Mouse (Mus musculus) hindbrain, embryonic 12.5 days (tissue): ENCODE measurements at regions not wholly inside any gene's neighbourhood (a gene's known extent, or its start where the extent isn't known, plus 50 kb on each side); places are given as distances from the start of the nearest gene placed in this dataset.

ENCODE experiments used
- ATAC-seq: fragments of 200-750 bp; cut with Nextera tagmentation; 2 replicates; pipeline ENCODE4 v1.8.0; 2017; ENCODE audit warnings: moderate TSS enrichment; ENCODE audit not compliant: low FRiP score
- H3K27ac ChIP-seq: fragments of 300-500 bp; sonication (generic); 2 replicates; pipeline ENCODE4 v1.5.1; 2016; ENCODE audit warnings: mild to moderate bottlenecking
- H3K27me3 ChIP-seq: fragments of 300-500 bp; sonication (generic); 2 replicates; pipeline ENCODE4 v1.6.1; 2016; ENCODE audit warnings: mild to moderate bottlenecking
- H3K36me3 ChIP-seq: fragments of 300-500 bp; sonication (generic); 2 replicates; pipeline ENCODE4 v1.6.1; 2016; ENCODE audit warnings: mild to moderate bottlenecking
- H3K4me1 ChIP-seq: fragments of 300-500 bp; sonication (generic); 2 replicates; pipeline ENCODE4 v1.6.1; 2016
- H3K4me2 ChIP-seq: fragments of 300-500 bp; sonication (generic); replicated peaks from 2 replicates; pipeline ENCODE4 v1.6.1; 2016; ENCODE audit warnings: mild to moderate bottlenecking
- H3K4me3 ChIP-seq: fragments of 300-500 bp; sonication (generic); 2 replicates; pipeline ENCODE4 v1.5.1; 2016; ENCODE audit warnings: mild to moderate bottlenecking
- H3K9ac ChIP-seq: fragments of 300-500 bp; sonication (generic); 2 replicates; pipeline ENCODE4 v1.6.1; 2016; ENCODE audit warnings: mild to moderate bottlenecking, moderate library complexity
- H3K9me3 ChIP-seq: fragments of 300-500 bp; sonication (generic); replicated peaks from 2 replicates; pipeline ENCODE4 v1.6.1; 2016; ENCODE audit warnings: mild to moderate bottlenecking
- WGBS: fragments of 180-500 bp; shearing (Covaris S2); methylation state at CpG from one replicate; pipeline ENCODE4 v1.1.7; 2016; 5-methylcytosine and 5-hydroxymethylcytosine counted together

DNA sequence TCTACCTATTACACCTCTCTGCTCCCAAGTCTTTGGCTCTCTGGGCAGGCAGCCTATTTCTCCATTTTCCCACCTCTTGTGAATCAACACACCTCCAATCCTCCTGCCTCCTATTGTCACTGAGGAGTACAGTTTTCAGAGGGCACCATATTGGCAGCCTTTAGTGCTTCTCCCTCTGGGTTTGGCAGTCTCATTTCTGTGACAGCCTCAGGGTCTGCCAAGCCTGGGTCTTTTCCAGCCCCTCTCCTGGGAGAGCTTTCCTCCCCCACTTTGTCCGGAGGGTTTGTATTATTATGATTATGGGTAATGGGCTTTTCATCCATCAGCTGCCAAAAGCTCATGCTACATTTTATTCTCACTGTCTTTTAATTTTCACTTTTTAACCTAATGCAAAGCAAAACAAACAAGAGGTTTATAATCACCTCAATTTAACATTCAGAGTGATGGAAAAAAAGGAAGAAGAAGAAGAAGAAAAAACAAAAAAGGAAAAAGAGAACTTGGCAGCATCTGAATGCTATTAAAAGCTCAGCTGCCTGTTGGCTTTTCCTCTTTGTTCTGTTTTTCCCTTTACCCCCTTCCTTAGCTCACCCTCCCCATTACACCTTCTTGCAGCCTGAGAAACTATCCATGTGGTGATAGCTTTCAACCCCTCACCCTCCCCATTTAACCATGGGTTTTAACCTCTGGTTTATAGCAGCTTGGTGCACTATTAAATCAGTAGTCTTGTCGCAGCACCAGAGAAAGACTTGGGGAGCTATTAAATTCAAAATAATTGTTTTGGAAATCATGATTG is 790.5 kb upstream of the Cdh8 start:
- Histone ChIP-seq H3K27ac (no peak overlapping the region), H3K9ac (no peak overlapping the region), H3K36me3 (no peaks in the 10 kb centered on the region), H3K4me1 (no peaks in the 10 kb centered on the region), H3K9me3 (no peaks in the 10 kb centered on the region), H3K4me3 (no peak overlapping the region), H3K4me2 (no peak overlapping the region), H3K27me3 (no peaks in the 10 kb centered on the region)
- WGBS, result 56% methylated on average over 2 of the region's 2 CpGs
- peak; percentile 87 for ATAC-seq

DNA sequence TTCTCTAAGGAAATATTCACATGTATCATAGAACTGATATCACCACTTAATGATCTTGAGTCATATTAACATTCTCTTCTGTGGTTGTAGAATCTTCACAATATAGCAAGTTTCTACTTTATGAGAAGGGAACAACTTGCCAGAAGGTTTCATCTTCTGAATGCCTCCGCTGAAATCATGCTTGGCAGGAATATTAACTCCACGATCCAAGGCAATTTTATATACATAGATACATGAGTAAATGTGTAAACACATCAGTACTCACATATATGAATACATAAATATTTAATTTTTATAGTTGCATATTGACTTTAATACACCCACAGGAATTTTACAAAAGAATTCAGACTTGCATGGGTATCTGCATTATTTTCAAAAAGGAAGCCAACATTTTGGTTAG is 777.0 kb upstream of the Cdh8 start:
- no peaks in the 10 kb centered on the region for H3K27me3 ChIP-seq
- H3K4me3 ChIP-seq, result no peak overlapping the region
- ATAC-seq, result no peak
- no peak overlapping the region for H3K4me2 ChIP-seq
- no peaks in the 10 kb centered on the region for H3K4me1 ChIP-seq
- no peaks in the 10 kb centered on the region for H3K9me3 ChIP-seq
- no peaks in the 10 kb centered on the region for H3K36me3 ChIP-seq
- H3K27ac ChIP-seq, result no peak overlapping the region
- 89% methylated on average over 2 of the region's 2 CpGs for WGBS
- no peak overlapping the region for H3K9ac ChIP-seq

DNA sequence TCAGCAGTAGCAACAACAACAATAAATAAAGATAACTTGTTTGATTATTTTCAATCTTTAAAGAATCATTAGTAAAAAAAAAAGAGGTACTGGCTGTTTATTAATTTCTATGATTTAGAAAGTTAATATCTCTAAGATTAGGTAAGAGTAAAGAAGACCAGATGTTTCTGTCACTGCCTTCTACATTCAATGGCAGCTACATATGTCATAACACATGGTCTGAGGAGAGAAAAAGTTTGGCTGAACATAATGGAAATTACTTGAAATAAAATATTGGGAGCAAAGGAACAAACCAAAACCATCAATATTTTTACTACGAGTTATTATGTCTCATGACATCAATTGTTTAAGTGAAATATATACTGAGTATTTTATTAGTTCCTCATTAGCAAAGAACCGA is 774.4 kb upstream of the Cdh8 start:
- 96% methylated on average over 2 of the region's 2 CpGs for WGBS
- no peaks in the 10 kb centered on the region for H3K9me3 ChIP-seq
- no peaks in the 10 kb centered on the region for H3K36me3 ChIP-seq
- no peak overlapping the region for H3K4me2 ChIP-seq
- ATAC-seq, result no peak
- H3K4me1 ChIP-seq, result no peaks in the 10 kb centered on the region
- H3K4me3 ChIP-seq, result no peak overlapping the region
- H3K27me3 ChIP-seq, result no peaks in the 10 kb centered on the region
- no peak overlapping the region for H3K9ac ChIP-seq
- H3K27ac ChIP-seq, result no peak overlapping the region

DNA sequence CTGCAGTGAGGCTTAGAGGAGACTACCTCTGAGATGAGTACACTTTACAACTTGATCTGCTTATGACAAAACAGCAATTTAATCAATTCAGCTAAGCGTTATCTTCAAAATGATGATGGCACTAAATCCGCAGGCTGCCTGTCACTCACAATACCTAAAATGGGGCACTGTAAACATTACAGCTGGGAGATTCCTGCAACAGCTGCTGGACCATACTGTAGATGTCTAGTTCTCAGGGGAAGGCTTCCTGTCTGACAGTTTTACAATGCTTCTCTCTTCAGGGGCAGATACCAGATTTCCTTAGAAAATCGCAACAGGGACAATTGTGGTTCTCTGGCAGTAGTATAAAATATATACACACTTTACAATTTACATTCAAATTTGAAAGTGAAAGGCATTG is 771.7 kb upstream of the Cdh8 start:
- Histone ChIP-seq H3K4me3 (no peak overlapping the region), H3K27me3 (no peaks in the 10 kb centered on the region), H3K4me2 (no peak overlapping the region), H3K9me3 (no peaks in the 10 kb centered on the region), H3K9ac (no peak overlapping the region), H3K36me3 (no peaks in the 10 kb centered on the region), H3K27ac (no peak overlapping the region), H3K4me1 (no peaks in the 10 kb centered on the region)
- no peak for ATAC-seq
- 75% methylated on average over 3 of the region's 3 CpGs for WGBS

DNA sequence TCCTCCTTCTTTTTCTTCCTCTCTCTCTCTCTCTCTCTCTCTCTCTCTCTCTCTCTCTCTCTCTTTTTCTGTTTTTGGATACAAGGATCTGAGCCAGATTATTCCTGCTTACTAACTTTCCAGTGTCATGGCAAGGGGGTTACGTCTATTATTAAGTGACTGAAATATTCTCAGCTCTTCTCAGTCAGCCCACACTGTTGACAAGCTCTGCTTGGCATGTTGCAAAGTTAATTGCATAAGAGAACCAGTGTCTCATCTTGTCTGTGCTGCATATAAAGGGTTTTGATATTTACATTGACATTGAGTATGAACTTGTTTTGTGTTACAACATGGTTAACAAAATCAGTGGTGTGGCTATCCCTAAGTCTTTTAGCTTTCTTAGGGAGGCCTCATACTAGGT is 760.2 kb upstream of the Cdh8 start:
- no peak overlapping the region for H3K4me2 ChIP-seq

DNA sequence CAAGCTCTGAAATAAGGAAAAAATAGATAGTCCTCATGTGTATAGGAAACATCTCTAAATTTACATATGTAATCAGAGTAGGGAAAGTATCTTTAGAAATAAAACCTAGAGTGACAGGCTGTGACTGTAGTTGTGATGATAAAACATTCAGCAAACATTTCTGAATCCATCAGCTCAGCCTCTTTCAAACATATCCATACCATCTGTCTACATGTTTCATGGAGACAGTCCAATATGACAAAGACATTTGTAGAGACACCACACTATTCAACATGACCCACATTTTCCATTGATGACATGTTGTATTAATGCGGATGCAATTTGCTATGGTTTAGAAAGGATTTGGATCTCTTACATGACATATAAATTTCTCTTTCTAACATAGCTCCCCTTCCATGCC is 729.1 kb upstream of the Cdh8 start:
- Histone ChIP-seq H3K9me3 (no peaks in the 10 kb centered on the region), H3K36me3 (no peaks in the 10 kb centered on the region), H3K9ac (no peak overlapping the region), H3K4me3 (no peak overlapping the region), H3K27me3 (no peaks in the 10 kb centered on the region), H3K27ac (no peak overlapping the region), H3K4me1 (no peaks in the 10 kb centered on the region), H3K4me2 (no peak overlapping the region)
- WGBS, result 97% methylated on average over 1 of the region's 1 CpGs
- ATAC-seq, result no peak

More for the DNA sequence above, 760.2 kb upstream of the Cdh8 start:
- Histone ChIP-seq H3K4me1 (no peaks in the 10 kb centered on the region), H3K4me3 (no peak overlapping the region), H3K36me3 (no peaks in the 10 kb centered on the region), H3K27ac (no peak overlapping the region), H3K9ac (no peak overlapping the region), H3K27me3 (no peaks in the 10 kb centered on the region), H3K9me3 (no peaks in the 10 kb centered on the region)
- 89% methylated on average over 1 of the region's 1 CpGs for WGBS
- ATAC-seq, result no peak

DNA sequence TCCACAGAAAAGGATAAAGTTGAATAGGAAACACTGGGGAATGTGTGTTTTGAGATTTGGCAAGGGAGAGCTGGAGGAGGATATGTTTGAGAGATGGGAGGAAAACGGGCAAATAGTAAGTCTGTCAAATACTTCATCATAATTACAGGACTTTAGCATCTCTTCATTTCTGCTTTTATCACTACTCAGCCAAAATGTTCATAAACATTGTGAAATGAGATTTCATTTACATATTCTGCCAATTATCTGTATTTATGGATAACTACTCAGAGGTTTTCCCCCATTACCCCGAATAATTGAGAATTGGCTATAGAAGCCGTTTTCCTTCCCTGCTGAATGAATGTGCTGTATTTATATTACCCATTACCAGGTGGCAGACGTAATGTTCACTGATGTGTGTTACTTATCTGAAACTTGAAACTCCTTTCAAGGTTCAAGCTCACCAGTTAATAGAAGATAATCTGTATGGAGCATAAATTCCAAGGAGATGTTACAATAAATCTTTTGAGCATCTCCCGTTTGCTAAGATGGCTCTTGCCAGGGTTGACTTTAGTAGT is 727.9 kb upstream of the Cdh8 start:
- WGBS, result 84% methylated on average over 5 of the region's 5 CpGs
- ATAC-seq, result no peak
- Histone ChIP-seq H3K9me3 (no peaks in the 10 kb centered on the region), H3K9ac (no peak overlapping the region), H3K4me3 (no peak overlapping the region), H3K27ac (no peak overlapping the region), H3K27me3 (no peaks in the 10 kb centered on the region), H3K4me1 (no peaks in the 10 kb centered on the region), H3K4me2 (no peak overlapping the region), H3K36me3 (no peaks in the 10 kb centered on the region)

DNA sequence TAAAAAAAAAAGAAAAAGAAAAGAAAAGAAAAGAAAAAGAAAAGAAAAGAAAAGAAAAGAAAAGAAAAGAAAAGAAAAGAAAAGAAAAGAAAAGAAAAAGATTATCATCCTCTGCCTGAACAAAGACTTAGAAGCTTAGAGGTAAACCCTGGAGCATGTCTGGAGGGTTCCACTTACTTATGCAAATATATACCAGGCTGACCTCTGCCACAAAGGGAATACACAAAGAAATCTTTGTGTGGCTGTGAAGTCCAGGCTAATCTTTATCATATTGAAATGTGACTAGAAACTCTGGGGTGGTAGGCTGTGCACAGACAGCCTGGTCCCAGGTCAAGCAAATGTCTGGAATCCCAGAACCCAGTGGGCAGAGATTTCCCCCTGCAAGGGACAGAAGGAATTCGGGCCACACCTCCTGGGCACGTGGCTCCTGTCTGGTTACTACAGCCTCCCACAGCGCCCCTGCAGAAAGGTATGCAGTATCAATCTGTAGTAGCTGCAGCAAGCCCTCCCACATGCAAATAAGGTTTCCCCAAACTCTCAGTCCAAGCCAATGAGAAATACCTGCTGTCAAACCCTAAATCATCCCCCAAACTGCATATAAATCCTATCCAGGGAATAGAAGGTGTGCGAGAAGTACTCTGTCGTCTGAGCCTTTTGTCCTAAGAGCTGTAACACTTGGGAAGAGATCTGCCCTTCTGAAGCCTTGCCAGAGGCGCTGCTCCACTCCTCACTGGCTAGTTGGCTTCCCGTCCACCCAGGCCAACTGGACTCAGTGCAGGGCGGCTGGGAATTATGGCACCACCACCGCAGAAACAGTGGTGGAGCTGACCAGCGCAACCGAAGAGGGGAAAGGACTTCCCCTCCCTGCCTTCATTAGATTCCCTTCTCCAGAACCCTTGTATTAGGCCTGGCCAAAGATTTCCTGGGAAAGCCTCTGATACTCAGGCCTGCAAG is 688.4 kb upstream of the Cdh8 start:
- Histone ChIP-seq H3K9me3 (no peaks in the 10 kb centered on the region), H3K27me3 (no peaks in the 10 kb centered on the region), H3K27ac (no peak overlapping the region), H3K4me2 (no peak overlapping the region), H3K4me3 (no peak overlapping the region), H3K36me3 (no peaks in the 10 kb centered on the region), H3K9ac (no peak overlapping the region), H3K4me1 (peaks cover 7% of the 10 kb centered on the region; the same call in 1 of the 2 replicates)
- WGBS, result 44% methylated on average over 11 of the region's 11 CpGs
- peak; percentile 67; the same call in 1 of the 2 replicates for ATAC-seq

DNA sequence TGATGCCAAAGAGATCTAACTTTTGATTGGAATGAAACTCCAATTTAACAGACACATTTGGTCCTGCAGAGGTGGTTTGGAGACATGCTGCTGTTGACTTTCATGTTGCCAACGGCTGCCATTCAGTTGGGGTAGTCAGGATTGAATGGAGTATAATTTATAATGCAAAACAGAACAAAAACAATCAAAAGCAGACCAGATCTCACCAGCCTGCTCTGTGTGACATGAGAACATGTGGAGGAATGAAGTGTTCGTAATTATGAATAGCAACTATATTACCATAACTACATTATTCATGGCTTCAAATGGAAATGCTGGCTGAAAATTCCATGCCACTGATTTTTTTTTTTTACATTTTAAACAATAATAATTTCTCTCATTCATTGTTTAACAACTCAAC is 685.7 kb upstream of the Cdh8 start:
- Histone ChIP-seq H3K4me1 (peaks cover 7% of the 10 kb centered on the region; the same call in 1 of the 2 replicates), H3K36me3 (no peaks in the 10 kb centered on the region), H3K4me2 (no peak overlapping the region), H3K9ac (no peak overlapping the region), H3K9me3 (no peaks in the 10 kb centered on the region), H3K27me3 (no peaks in the 10 kb centered on the region), H3K27ac (no peak overlapping the region), H3K4me3 (no peak overlapping the region)
- no peak for ATAC-seq
- 38% methylated on average over 2 of the region's 2 CpGs for WGBS

DNA sequence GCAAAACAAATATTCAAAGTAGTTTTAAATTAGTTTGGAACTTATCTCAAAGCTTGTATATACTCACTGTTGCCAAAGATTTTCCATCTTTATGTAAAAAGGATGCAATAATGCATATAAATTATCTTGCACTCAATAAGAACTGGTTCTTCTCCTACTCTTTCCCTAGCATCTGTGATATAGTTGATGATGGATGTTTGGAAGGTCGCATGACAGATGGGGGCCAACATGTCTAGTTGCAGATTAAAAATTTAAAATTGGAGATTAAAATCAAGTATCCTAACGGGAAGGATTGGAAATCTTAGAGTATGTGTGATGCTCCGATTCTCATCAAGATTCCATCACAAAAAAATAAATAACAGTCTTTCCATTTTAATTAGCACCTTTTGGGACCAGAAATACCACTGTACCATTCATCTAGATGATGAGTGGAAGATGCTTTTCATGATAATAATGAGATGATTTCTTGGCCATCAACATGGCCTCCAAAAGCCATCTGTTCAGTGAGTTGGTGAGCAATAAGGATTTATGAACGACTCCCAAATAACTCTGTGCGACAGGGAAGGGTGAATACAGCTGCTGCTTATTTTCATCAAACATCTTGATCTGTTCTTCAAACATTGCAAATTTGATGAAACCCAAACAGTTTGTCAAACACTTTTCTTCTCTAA is 655.9 kb upstream of the Cdh8 start:
- Histone ChIP-seq H3K4me2 (no peak overlapping the region), H3K9ac (no peak overlapping the region), H3K4me3 (no peak overlapping the region), H3K27me3 (no peaks in the 10 kb centered on the region), H3K27ac (no peak overlapping the region), H3K9me3 (no peaks in the 10 kb centered on the region), H3K36me3 (no peaks in the 10 kb centered on the region), H3K4me1 (no peaks in the 10 kb centered on the region)
- no peak for ATAC-seq
- 84% methylated on average over 5 of the region's 5 CpGs for WGBS

DNA sequence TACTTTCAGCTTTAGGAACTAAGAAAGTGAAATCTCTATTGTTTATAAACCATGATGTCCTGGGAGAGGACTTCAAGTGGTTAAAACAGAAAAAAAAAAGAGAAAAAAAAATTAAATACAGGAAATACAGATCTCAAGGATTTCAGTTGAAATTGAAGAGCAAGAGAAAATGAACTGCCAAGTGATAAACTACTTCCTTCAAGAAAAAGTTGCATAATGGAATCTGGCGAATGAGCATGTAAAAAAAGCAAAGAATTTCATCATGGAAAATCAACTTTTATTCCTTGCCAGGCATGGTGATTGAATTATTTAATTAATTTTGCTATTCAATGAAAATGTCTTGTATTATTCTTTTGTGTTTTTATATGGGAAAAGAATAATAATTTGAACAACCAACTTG is 653.5 kb upstream of the Cdh8 start:
- Histone ChIP-seq H3K27me3 (no peaks in the 10 kb centered on the region), H3K27ac (no peak overlapping the region), H3K4me1 (no peaks in the 10 kb centered on the region), H3K4me3 (no peak overlapping the region), H3K36me3 (no peaks in the 10 kb centered on the region), H3K9me3 (no peaks in the 10 kb centered on the region), H3K9ac (no peak overlapping the region), H3K4me2 (no peak overlapping the region)
- ATAC-seq, result no peak
- WGBS, result 88% methylated on average over 1 of the region's 1 CpGs

DNA sequence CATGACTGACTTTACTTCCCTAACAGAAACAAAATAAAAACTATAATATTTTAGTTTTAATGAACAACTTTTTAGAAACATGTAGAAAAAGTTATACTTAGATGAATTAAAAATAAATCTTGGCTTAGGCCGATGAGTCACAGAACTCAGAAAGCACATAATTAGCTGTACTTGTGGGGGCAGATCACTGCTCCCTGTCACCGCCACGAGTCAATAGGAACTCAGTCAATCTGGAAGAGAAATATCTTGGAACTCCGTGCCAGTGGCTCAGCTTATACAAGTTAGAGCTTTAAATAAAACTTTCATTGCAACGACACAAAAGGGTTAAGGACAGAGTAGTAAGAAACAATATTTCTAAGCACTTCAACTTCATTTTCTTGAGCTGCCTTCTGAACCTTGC is 622.7 kb upstream of the Cdh8 start:
- Histone ChIP-seq H3K9ac (no peak overlapping the region), H3K9me3 (no peaks in the 10 kb centered on the region), H3K4me3 (no peak overlapping the region), H3K4me2 (no peak overlapping the region), H3K27ac (no peak overlapping the region), H3K4me1 (no peaks in the 10 kb centered on the region), H3K36me3 (no peaks in the 10 kb centered on the region), H3K27me3 (no peaks in the 10 kb centered on the region)
- ATAC-seq, result no peak
- 76% methylated on average over 5 of the region's 5 CpGs for WGBS
